Mouse (Mus musculus) olfactory bulb, adult 2 months (tissue): ENCODE results near the gene Coq10b.

Experiments
- CTCF ChIP-seq: fragments of 200-500 bp; IDR thresholded peaks from 2 replicates; pipeline ENCODE4 v1.5.1; 2012; ENCODE audit warnings: low read depth, mild to moderate bottlenecking, low read length, moderate library complexity; ENCODE audit not compliant: insufficient read depth
- POLR2A ChIP-seq: fragments of 200-500 bp; IDR thresholded peaks from 2 replicates; pipeline ENCODE4 v1.6.1; 2012; ENCODE audit warnings: mild to moderate bottlenecking, low read depth, low read length, moderate library complexity; ENCODE audit not compliant: insufficient read depth

GRCm38 (mm10) chr1:55061099-55061498 lies 8.5 kb downstream of the Coq10b start:
- TF ChIP-seq CTCF (no peak), POLR2A (no peak)
